Mouse (Mus musculus) heart, adult 2 months (tissue): ENCODE results near the gene Zfp281.

Experiments used
- CTCF ChIP-seq: fragments of 200-600 bp; IDR thresholded peaks from 2 replicates; pipeline ENCODE4 v1.8.1; 2022; ENCODE audit warnings: antibody characterized with exemption, mild to moderate bottlenecking, moderate library complexity
- POLR2A ChIP-seq: fragments of 200-500 bp; IDR thresholded peaks from 2 replicates; pipeline ENCODE4 v1.6.1; 2011; ENCODE audit warnings: mild to moderate bottlenecking, low read depth, low read length, control low read depth; ENCODE audit not compliant: insufficient read depth

DNA sequence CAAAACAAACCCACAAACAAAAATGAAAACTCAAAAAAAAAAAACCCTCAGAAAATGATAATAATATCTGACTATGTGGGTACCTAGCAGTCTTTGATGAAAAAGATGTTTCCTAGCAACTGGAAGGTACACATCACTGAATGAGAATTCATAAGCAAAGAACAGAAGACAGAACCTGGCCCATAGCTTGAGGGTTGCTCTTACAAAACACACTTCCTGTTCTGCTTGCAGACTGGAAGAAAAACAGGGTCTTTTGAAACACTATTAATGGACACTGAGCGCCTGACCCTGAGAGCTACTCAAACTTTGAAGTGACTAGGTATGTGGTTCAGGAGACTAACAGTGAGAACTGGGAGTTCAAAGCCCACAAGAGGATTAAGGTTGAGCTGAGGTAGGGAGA, 6.1 kb upstream of the Zfp281 start:
- no peak for TF ChIP-seq CTCF
- no peak for TF ChIP-seq POLR2A
